ENCODE assay signal across 8 mouse cellular contexts in the genomic region with DNA sequence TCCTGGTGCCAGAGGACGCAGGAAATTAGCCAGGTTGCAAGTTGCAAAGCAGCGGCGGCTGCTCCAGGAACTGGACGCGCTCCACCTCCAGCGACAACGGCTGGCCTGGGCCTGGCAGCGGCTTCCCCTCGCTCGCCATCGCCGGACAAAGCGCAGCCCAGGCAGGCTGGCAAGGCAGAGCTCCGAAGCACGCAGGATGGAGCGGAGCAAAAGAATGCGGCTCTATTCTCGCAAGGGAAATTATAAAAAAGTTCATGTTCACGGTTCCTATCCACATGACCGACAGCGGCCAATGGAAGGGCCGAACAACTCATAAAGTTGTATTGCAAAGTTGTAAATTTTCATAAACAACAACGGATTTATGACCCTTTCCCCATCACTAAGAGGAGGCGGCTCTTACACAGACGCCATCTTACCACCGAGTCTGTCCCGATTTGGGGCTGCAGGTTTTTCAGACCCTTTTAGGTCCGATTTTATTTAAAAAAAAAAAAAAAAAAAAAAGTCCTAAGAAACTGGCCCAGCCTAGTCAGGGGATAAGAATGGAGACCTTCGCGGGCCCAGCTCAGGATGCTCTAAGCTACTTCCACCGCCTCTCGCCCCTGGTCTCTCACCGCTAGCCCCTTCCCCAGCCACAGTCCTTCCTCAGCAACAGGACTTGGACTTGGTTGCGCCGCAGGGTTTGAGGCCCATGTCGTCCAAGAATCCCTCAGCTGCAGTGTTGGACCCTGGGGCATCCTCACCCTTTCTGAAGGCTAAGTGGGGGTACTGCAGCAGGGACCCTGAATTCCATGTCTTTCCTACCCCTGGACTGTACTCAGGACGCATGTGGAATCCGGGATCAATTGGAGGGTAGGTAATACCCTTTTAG. TPM values are rescaled to one million over a fixed set of nuclear protein-coding genes. Genes with fewer than 3 reads are reported as not detected.
DNase-seq lines count a peak whose midpoint lies in the region; ATAC-seq lines count a peak whose summit lies in the region.

A gene (minus strand): TSS at position 218 of the 868 bp plus-strand sequence.
A gene (minus strand): TSS at position 221 of the 868 bp plus-strand sequence.

- H3K4me1 ChIP-seq in intestine, embryonic 15.5 days (replicated peaks) = peaks cover 38% of the 10 kb centered on the region
- no peaks in the 10 kb centered on the region; the same call in none of the 2 replicates for H3K4me1 ChIP-seq in liver, embryonic 16.5 days (ENCODE audit: control insufficient read depth, low read depth, low read length)

- H3K4me3 ChIP-seq in intestine, embryonic 15.5 days (replicated peaks) = peak within 1 kb of the TSS; percentile 52
- H3K4me3 ChIP-seq in liver, embryonic 16.5 days (ENCODE audit: low read depth, low read length) = peak within 1 kb of the TSS; percentile 36

- WGBS in intestine, embryonic 15.5 days = 10% methylated on average over 38 of the region's 38 CpGs
- 5% methylated on average over 38 of the region's 38 CpGs for WGBS in liver, embryonic 16.5 days (ENCODE audit: insufficient replicate concordance)

- DNase-seq in heart, adult 11 months = peak; percentile 94
- DNase-seq in heart, postnatal 4 days = no peak
- peak; percentile 81 for DNase-seq in embryo, embryonic 11 days
- peak; percentile 73 for DNase-seq in urinary bladder, postnatal 14 days (ENCODE audit: low spot score)
- no peak for DNase-seq in cerebellum, adult 8-10 months
- DNase-seq in retina, postnatal 1 day = no peak

- peak; percentile 37; the same call in 1 of the 2 replicates for ATAC-seq in intestine, embryonic 15.5 days
- no peak for ATAC-seq in liver, embryonic 16.5 days (ENCODE audit: low read depth)

- H3K36me3 ChIP-seq in intestine, embryonic 15.5 days = no peaks in the 10 kb centered on the region
- no peaks in the 10 kb centered on the region for H3K36me3 ChIP-seq in liver, embryonic 16.5 days (ENCODE audit: control insufficient read depth, insufficient read depth)

- peaks cover 79% of the 10 kb centered on the region for H3K27me3 ChIP-seq in intestine, embryonic 15.5 days (replicated peaks)
- H3K27me3 ChIP-seq in liver, embryonic 16.5 days (ENCODE audit: control insufficient read depth, insufficient read depth, low read depth, low read length) = peaks cover 97% of the 10 kb centered on the region

- H3K9me3 ChIP-seq in intestine, embryonic 15.5 days = no peaks in the 10 kb centered on the region
- H3K9me3 ChIP-seq in liver, embryonic 16.5 days (replicated peaks; ENCODE audit: control insufficient read depth, low read length) = no peaks in the 10 kb centered on the region

- peak within 1 kb of the TSS; percentile 91 for H3K27ac ChIP-seq in intestine, embryonic 15.5 days
- no peak within 1 kb of the TSS for H3K27ac ChIP-seq in liver, embryonic 16.5 days (ENCODE audit: low read length)

- H3K9ac ChIP-seq in intestine, embryonic 15.5 days = peak within 1 kb of the TSS; percentile 69
- no peak within 1 kb of the TSS for H3K9ac ChIP-seq in liver, embryonic 16.5 days (ENCODE audit: low read depth, low read length)

- peak within 1 kb of the TSS; percentile 69 for H3K4me2 ChIP-seq in intestine, embryonic 15.5 days (replicated peaks)
- peak within 1 kb of the TSS; percentile 28 for H3K4me2 ChIP-seq in liver, embryonic 16.5 days (ENCODE audit: low read depth, low read length)

RNA-seq across cellular contexts. Expression of the first gene that starts in this region (rescaled TPM):
- total RNA-seq in heart, postnatal 4 days (2021) = 1 to 10 TPM; 1.4 TPM
- 5.8 and 6.2 TPM in 2 replicates for polyA plus RNA-seq in intestine, embryonic 15.5 days (2015; fragmentation: Nextera tagmentation; extraction: Ambion mirVana)
- 0.14 and 0.27 TPM in 2 replicates for polyA plus RNA-seq in liver, embryonic 16.5 days (2015; fragmentation: Nextera tagmentation; extraction: Ambion mirVana)

RNA-seq across cellular contexts. Expression of the second gene that starts in this region (rescaled TPM):
- total RNA-seq in heart, postnatal 4 days (2021) = not detected
- polyA plus RNA-seq in intestine, embryonic 15.5 days (2015; fragmentation: Nextera tagmentation; extraction: Ambion mirVana) = not detected in 2 replicates
- not detected in 2 replicates for polyA plus RNA-seq in liver, embryonic 16.5 days (2015; fragmentation: Nextera tagmentation; extraction: Ambion mirVana)

Comparison
In these comparisons a context has a peak if more than half of its experiments do, and no peak if none do; other contexts are left out.
1. DNase-seq: peak in heart, adult 11 months (single experiment), embryo, embryonic 11 days (single experiment) and urinary bladder, postnatal 14 days (single experiment); none in heart, postnatal 4 days (single experiment), cerebellum, adult 8-10 months (single experiment) and retina, postnatal 1 day (single experiment).